Comparison of ENCODE assay signal across 8 mouse cellular contexts in the genomic region with DNA sequence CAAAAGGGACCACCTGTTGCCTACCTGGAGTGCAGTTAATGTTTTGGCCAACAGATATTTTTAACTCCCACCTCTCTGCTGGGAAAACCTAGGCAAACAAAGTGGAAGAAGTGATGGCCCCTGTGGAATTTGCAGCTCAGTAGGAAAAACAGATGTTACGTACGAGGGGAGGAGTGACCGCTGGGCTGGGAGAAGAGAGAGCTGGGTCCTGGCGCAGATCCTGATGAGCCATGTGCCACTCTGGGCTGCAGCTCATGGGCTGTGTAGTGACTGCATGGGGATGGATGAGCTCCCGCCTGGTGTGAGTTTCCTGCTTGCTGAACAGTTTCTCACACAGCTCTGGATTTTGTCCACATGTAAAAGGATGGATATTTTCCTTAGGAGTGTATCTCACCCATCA. TPM values are rescaled to one million over a fixed set of nuclear protein-coding genes. Genes with fewer than 3 reads are reported as not detected.
A peak's percentile ranks its signal among the peaks of the same experiment; 100 is the strongest.
DNase-seq lines count a peak whose midpoint lies in the region; ATAC-seq and TF ChIP-seq lines count a peak whose summit lies in the region.

No protein-coding gene starts in this region.

- intact Hi-C loops in gastrocnemius, adult 2 months (cut with DNase I), result no loop called here

- DNase-seq in adrenal gland, postnatal 14 days, result peak; percentile 48
- no peak for DNase-seq in adrenal gland, adult 8-10 months
- peak; percentile 69 for DNase-seq in liver, adult 2 months (ENCODE audit: extremely low read depth, low read depth, low spot score)
- no peak for DNase-seq in liver, postnatal 0 days
- peak; percentile 77 for DNase-seq in gastrocnemius, adult 2 months
- DNase-seq in lung, postnatal 0 days (ENCODE audit: low spot score), result peak; percentile 28
- no peak for DNase-seq in cerebellum, adult 11-12 months

- no peak overlapping the region for H3K27ac ChIP-seq in liver, adult 2 months (replicated peaks; ENCODE audit: insufficient read depth, low read depth, low read length)
- H3K27ac ChIP-seq in liver, postnatal 0 days (ENCODE audit: low read depth), result no peak overlapping the region
- peak overlapping the region; percentile 59 for H3K27ac ChIP-seq in gastrocnemius, adult 2 months
- no peak overlapping the region for H3K27ac ChIP-seq in lung, postnatal 0 days (ENCODE audit: low read length)
- H3K27ac ChIP-seq in midbrain, embryonic 16.5 days (ENCODE audit: low read length), result no peak overlapping the region

- no peak for TF ChIP-seq EP300 in liver, postnatal 0 days (IDR thresholded peaks at IDR 0.05; ENCODE audit: low read depth)
- no peak for TF ChIP-seq EP300 in lung, postnatal 0 days (IDR thresholded peaks at IDR 0.05)

- H3K4me2 ChIP-seq in liver, postnatal 0 days (ENCODE audit: low read depth, low read length), result no peak overlapping the region
- no peak overlapping the region for H3K4me2 ChIP-seq in lung, postnatal 0 days (replicated peaks; ENCODE audit: low read depth, low read length)
- no peak overlapping the region for H3K4me2 ChIP-seq in midbrain, embryonic 16.5 days (ENCODE audit: low read length)

- 37% methylated on average over 5 of the region's 5 CpGs for WGBS in liver, adult 2 months
- WGBS in liver, postnatal 0 days (ENCODE audit: insufficient replicate concordance), result 66% methylated on average over 5 of the region's 5 CpGs
- 37% methylated on average over 5 of the region's 5 CpGs for WGBS in lung, postnatal 0 days
- WGBS in midbrain, embryonic 16.5 days, result 66% methylated on average over 5 of the region's 5 CpGs

- no peak overlapping the region for H3K9ac ChIP-seq in liver, adult 2 months (ENCODE audit: low read depth, low read length)
- H3K9ac ChIP-seq in liver, postnatal 0 days (replicated peaks), result no peak overlapping the region
- no peak overlapping the region for H3K9ac ChIP-seq in lung, postnatal 0 days (replicated peaks; ENCODE audit: low read depth)
- no peak overlapping the region for H3K9ac ChIP-seq in midbrain, embryonic 16.5 days (ENCODE audit: low read depth, low read length)

- no peaks in the 10 kb centered on the region for H3K9me3 ChIP-seq in liver, postnatal 0 days (ENCODE audit: low read length)
- H3K9me3 ChIP-seq in lung, postnatal 0 days (ENCODE audit: low read length), result no peaks in the 10 kb centered on the region
- no peaks in the 10 kb centered on the region for H3K9me3 ChIP-seq in midbrain, embryonic 16.5 days (replicated peaks; ENCODE audit: control insufficient read depth, low read length, poor library complexity, severe bottlenecking)

- no peaks in the 10 kb centered on the region for H3K79me2 ChIP-seq in liver, adult 2 months (ENCODE audit: control insufficient read depth, insufficient read depth, low read length)

- H3K4me3 ChIP-seq in liver, adult 2 months (ENCODE audit: insufficient read depth, low read depth, low read length), result no peak overlapping the region
- no peak overlapping the region for H3K4me3 ChIP-seq in liver, postnatal 0 days (ENCODE audit: low read depth, low read length)
- H3K4me3 ChIP-seq in gastrocnemius, adult 2 months, result peak overlapping the region; percentile 50
- no peak overlapping the region for H3K4me3 ChIP-seq in lung, postnatal 0 days (ENCODE audit: low read depth, low read length)
- no peak overlapping the region for H3K4me3 ChIP-seq in midbrain, embryonic 16.5 days (ENCODE audit: low read depth, low read length)

- TF ChIP-seq POLR2A in liver, adult 2 months (IDR thresholded peaks at IDR 0.05; ENCODE audit: extremely low read depth, insufficient read depth, low read length), result no peak

- peaks cover 3% of the 10 kb centered on the region; the same call in 1 of the 2 replicates for H3K4me1 ChIP-seq in liver, adult 2 months (ENCODE audit: control insufficient read depth, insufficient read depth, low read length)
- no peaks in the 10 kb centered on the region for H3K4me1 ChIP-seq in liver, postnatal 0 days (ENCODE audit: insufficient read depth)
- no peaks in the 10 kb centered on the region for H3K4me1 ChIP-seq in lung, postnatal 0 days (ENCODE audit: insufficient read depth, low read depth, low read length)
- H3K4me1 ChIP-seq in midbrain, embryonic 16.5 days (ENCODE audit: control insufficient read depth, insufficient read depth, low read length), result peaks cover 3% of the 10 kb centered on the region; the same call in 1 of the 2 replicates

- H3K36me3 ChIP-seq in liver, adult 2 months (ENCODE audit: control insufficient read depth, insufficient read depth, low read length), result no peaks in the 10 kb centered on the region
- no peaks in the 10 kb centered on the region for H3K36me3 ChIP-seq in liver, postnatal 0 days (replicated peaks; ENCODE audit: insufficient read depth, low read length)
- no peaks in the 10 kb centered on the region; the same call in 1 of the 2 replicates for H3K36me3 ChIP-seq in lung, postnatal 0 days (ENCODE audit: insufficient read depth, low read length)
- H3K36me3 ChIP-seq in midbrain, embryonic 16.5 days (ENCODE audit: control insufficient read depth, insufficient read depth, low read length), result no peaks in the 10 kb centered on the region

- TF ChIP-seq CTCF in liver, adult 2 months (IDR thresholded peaks at IDR 0.05; ENCODE audit: low read depth, low read length), result no peak
- no peak for TF ChIP-seq CTCF in liver, postnatal 0 days (IDR thresholded peaks at IDR 0.05; ENCODE audit: low read depth)
- no peak for TF ChIP-seq CTCF in gastrocnemius, adult 2 months (IDR thresholded peaks at IDR 0.05)
- TF ChIP-seq CTCF in lung, postnatal 0 days (IDR thresholded peaks at IDR 0.05), result no peak

- no peak for ATAC-seq in liver, postnatal 0 days
- ATAC-seq in lung, postnatal 0 days, result peak; percentile 32; the same call in 1 of the 2 replicates
- ATAC-seq in midbrain, embryonic 16.5 days, result no peak

- H3K27me3 ChIP-seq in liver, adult 2 months (ENCODE audit: control insufficient read depth, insufficient read depth, low read length), result no peaks in the 10 kb centered on the region
- H3K27me3 ChIP-seq in liver, postnatal 0 days (ENCODE audit: insufficient read depth, low read length), result no peaks in the 10 kb centered on the region
- no peaks in the 10 kb centered on the region for H3K27me3 ChIP-seq in lung, postnatal 0 days (replicated peaks; ENCODE audit: insufficient read depth, low read length)
- no peaks in the 10 kb centered on the region for H3K27me3 ChIP-seq in midbrain, embryonic 16.5 days (ENCODE audit: control insufficient read depth, insufficient read depth, low read depth, low read length)

RNA-seq across cellular contexts. Expression of a gene that starts 1.3 kb away (rescaled TPM):
- total RNA-seq in adrenal gland, postnatal 14 days (2021), result 1.4 and 4.7 TPM in 2 replicates
- 1 to 10 TPM; 1.5 to 1.9 (median 1.7) TPM for total RNA-seq in adrenal gland, adult 8-10 months (2022)
- 52.2 and 57.3 TPM in 2 replicates for total RNA-seq in liver, adult 2 months (2014; rRNA removed)
- 44.7 and 47.4 TPM in 2 replicates for polyA plus RNA-seq in liver, adult 2 months (2012; rRNA removed)
- polyA plus RNA-seq in liver, postnatal 0 days (2015; fragmentation: Nextera tagmentation; extraction: Ambion mirVana), result 14.7 and 14.9 TPM in 2 replicates
- 1 to 10 TPM in 1 of 2 experiments, under 1 TPM in 1; 0.66 to 1.1 TPM for total RNA-seq in gastrocnemius, adult 2 months (2021)
- 0.87 and 1.2 TPM in 2 replicates for polyA plus RNA-seq in lung, postnatal 0 days (2015; fragmentation: Nextera tagmentation; extraction: Ambion mirVana)
- 0.32 and 0.36 TPM in 2 replicates for polyA plus RNA-seq in midbrain, embryonic 16.5 days (2015; fragmentation: Nextera tagmentation; extraction: Ambion mirVana)

RNA-seq across cellular contexts. Expression of a gene that starts 49.4 kb away (rescaled TPM):
- 30.0 and 36.9 TPM in 2 replicates for total RNA-seq in adrenal gland, postnatal 14 days (2021)
- total RNA-seq in adrenal gland, adult 8-10 months (2022), result 10 to 100 TPM; 46.8 to 92.3 (median 64.6) TPM
- total RNA-seq in liver, adult 2 months (2014; rRNA removed), result 21.4 and 22.7 TPM in 2 replicates
- polyA plus RNA-seq in liver, adult 2 months (2012; rRNA removed), result 31.0 and 32.2 TPM in 2 replicates
- 9.5 TPM in 2 replicates for polyA plus RNA-seq in liver, postnatal 0 days (2015; fragmentation: Nextera tagmentation; extraction: Ambion mirVana)
- under 1 TPM; 0.33 to 0.45 TPM for total RNA-seq in gastrocnemius, adult 2 months (2021)
- polyA plus RNA-seq in lung, postnatal 0 days (2015; fragmentation: Nextera tagmentation; extraction: Ambion mirVana), result 9.4 and 9.8 TPM in 2 replicates
- polyA plus RNA-seq in midbrain, embryonic 16.5 days (2015; fragmentation: Nextera tagmentation; extraction: Ambion mirVana), result 6.2 and 7.2 TPM in 2 replicates

Comparison
In these comparisons a context has a peak if more than half of its experiments do, and no peak if none do; other contexts are left out.
1. DNase-seq: peak in adrenal gland, postnatal 14 days (single experiment), liver, adult 2 months (single experiment), gastrocnemius, adult 2 months (single experiment) and lung, postnatal 0 days (single experiment); none in adrenal gland, adult 8-10 months (single experiment), liver, postnatal 0 days (single experiment) and cerebellum, adult 11-12 months (single experiment).
2. RNA of a gene that starts 49.4 kb away (total RNA-seq): 46.8 to 92.3 TPM in adrenal gland, adult 8-10 months, 30.0 to 36.9 TPM in adrenal gland, postnatal 14 days and 21.4 to 22.7 TPM in liver, adult 2 months; 0.33 to 0.45 TPM in gastrocnemius, adult 2 months; every median in the first group is over 10 times any median in the second.